Mouse (Mus musculus): ENCODE measurements around the gene Ccdc85b. TPM values are rescaled to one million over a fixed set of nuclear protein-coding genes. Genes with fewer than 3 reads are reported as not detected.
A peak's percentile ranks its signal among the peaks of the same experiment; 100 is the strongest.

Gene Ccdc85b
- total RNA-seq, 2 experiments from 2014 or later: 10.4 to 10.6 TPM

DNA sequence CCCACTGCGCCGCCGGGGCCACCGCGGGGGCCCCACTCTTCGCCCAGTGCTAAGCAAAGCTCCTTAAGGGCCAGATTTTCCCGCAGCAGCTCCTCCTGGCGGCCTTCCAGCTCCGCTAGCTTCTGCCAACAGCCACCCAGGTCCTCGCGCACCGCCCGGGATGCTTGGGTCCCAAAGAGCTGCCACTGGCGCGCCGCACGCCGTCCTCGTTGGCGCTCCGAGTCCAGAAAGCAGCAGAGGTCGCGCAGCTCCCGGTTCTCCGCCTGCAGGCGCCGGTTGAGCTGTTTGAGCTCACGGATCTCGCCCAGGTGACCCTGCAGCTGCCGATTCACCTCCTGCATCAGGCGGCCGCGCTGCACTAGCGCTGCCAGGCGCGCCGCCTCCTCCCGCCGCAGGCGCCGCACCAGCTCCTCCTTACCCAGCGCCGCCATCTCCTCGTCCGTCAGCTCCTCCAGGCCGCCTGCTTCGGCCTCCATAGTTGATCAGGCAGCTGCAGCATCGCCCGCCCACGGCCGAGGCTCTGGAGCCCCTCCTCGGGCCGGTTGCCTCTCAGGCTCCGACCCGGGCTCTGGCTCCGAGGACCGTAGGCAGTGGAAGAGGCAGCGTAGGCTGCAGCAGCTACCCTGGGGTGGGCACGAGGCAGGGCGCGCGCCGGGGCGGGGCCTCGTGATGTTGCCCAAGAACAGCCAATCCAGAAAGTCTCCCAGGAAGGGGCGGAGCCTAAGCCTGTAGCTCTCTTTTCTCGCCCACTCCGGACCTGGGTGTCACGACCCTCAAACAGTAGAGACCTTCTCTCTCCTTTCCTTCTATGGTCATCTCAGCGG is 560 bp downstream of the Ccdc85b start:
- DNase-seq (ENCODE audit: low spot score in 2 of 2): peak; percentile 81 to 89

DNA sequence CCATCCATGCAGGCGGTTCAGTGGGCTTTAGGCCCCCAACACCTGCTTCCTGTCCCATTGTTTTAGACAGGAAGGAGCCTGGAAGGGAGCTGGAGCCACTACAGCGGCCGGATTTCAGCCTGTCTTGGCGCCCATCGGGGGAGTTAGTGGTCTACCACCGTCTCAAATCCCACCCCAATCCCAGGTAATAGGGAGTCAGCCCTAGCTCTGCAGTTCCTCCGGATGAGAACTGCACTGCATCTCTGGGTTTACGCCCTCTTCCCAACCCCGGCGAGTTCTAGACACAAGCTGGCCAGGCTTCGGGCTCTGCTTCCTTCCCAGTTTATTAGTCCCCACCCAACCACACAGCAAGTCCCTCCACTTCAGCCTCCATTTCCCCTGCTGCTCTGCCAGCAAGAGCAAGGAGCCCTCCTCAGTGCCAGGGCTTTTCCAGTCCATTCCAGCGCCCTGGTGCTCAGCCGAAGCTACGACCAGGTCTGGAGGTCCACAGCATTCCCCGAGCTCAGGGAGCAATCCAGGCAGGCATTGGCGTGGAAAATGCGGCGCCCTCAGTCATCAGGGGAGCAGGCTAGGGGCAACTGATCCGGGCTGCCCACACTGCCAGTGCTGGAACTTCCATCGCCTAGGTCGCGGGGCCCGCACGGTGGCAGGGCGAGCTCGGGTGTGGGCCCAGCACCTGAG is 1.3 kb downstream of the Ccdc85b start:
- DNase-seq (ENCODE audit: low spot score in 2 of 2): no peak

DNA sequence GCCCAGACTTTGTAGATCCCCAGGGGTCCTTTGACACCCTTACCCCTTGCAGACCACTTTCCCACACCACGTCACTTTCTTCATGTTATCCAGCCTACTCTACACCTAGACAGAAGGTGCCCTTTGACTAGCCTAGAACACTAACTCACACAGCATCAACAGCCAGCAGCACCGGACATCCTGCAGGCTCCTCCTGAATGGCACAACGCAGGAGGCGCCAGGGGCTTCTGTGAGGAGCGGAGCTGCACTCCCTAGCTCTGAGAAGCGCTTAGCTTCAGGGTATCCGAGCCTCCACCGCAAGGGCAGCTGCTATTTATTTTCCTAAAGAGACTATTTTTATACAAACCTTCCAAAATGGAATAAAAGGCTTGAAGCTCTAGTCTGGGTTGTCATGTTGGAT is 2.1 kb downstream of the Ccdc85b start:
- no peak for DNase-seq (ENCODE audit: low spot score in 2 of 2)

DNA sequence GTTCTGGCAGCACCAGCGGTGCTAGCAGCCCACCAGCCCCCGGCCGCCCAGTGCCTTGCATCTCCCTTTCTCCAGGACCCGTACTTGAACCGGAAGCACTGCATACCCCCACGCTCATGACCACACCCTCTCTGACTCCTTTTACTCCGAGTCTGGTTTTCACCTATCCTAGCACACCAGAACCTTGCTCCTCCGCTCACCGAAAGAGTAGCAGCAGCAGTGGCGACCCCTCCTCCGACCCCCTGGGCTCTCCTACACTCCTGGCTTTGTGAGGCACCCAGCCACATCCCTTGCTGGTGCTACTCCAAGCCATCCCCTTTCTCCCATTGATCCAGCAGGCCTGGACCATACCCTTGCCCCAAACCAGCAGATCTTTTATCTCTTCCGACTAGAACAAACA is 2.7 kb downstream of the Ccdc85b start:
- no peak for DNase-seq (ENCODE audit: low spot score in 2 of 2)

DNA sequence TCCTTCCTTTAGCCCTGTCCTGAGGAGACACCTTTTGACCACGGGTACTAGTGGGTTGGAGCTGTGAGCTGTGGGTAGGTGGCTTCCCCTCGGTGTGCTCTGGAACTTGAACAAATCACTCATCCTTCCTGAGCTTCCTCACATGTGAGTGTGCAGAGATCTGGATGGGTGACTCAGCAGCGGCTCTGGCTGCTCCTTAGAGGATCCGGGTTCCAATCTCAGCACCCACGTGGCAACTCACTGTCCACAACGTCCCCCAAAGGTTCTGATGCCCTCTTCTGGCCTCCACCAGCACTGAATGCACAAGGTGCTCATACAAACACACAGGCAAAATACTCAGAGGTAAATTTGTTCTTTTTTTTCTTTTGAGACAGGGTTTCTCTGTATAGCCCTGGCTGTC is 5.9 kb downstream of the Ccdc85b start:
- DNase-seq (ENCODE audit: low spot score in 2 of 2): no peak

DNA sequence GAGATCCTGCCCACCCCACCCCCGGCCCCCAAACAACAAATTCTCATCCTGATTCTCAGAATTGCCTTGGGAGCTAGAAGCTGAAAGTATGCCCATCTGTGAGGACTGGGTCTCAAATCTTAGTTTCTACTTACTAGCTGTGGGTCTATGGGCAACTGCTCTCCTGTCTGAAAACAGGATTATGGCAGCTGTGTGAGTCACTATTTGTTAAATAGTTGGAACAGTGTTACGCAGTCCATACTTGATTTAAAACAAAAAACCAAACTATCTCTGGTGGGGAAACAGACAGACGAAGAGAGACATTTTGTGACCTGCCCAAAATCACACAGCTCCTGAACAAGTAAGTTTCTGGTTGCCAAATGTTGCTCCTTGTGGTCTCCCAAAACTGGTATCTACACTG is 8.0 kb downstream of the Ccdc85b start:
- DNase-seq (ENCODE audit: low spot score in 2 of 2): no peak

DNA sequence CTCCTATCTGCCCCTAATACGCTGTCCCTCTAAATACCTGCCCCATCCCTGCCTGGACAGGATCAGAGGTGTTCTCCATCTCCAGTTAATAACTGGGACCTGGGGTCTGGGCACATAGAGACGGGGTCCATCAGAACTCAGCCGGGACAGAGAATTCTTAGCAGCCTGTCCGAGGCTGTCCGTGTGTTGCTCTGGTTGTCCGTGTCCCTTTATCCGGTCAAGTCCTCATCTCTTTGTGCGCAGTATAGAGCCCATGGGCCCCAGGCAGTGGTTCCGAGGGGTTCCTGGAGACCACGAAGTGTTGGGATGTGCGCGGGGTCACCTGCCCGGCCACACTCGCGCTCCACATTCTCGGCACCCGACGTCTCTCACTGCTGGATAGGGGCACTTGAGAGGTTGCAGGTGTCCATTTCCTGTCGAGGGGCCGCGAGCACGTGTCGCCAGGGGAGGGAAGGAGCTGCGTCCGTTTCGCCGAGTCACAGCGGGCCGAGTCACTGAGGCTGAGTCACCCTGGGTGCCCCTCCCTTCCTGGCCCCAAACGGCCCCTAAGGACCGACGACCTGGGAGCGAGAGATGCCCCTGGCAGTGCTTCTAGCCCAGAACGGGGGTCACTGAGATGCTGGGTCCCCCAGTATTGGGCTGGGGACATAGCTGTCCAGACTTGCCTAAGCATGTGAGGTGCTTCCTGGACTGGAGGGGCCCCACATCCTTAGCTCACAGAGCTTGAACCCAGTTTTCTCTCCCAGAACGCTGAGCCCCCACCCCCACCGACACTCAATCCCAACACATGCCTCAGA is 9.1 kb downstream of the Ccdc85b start:
- no peak for DNase-seq (ENCODE audit: low spot score in 2 of 2)

DNA sequence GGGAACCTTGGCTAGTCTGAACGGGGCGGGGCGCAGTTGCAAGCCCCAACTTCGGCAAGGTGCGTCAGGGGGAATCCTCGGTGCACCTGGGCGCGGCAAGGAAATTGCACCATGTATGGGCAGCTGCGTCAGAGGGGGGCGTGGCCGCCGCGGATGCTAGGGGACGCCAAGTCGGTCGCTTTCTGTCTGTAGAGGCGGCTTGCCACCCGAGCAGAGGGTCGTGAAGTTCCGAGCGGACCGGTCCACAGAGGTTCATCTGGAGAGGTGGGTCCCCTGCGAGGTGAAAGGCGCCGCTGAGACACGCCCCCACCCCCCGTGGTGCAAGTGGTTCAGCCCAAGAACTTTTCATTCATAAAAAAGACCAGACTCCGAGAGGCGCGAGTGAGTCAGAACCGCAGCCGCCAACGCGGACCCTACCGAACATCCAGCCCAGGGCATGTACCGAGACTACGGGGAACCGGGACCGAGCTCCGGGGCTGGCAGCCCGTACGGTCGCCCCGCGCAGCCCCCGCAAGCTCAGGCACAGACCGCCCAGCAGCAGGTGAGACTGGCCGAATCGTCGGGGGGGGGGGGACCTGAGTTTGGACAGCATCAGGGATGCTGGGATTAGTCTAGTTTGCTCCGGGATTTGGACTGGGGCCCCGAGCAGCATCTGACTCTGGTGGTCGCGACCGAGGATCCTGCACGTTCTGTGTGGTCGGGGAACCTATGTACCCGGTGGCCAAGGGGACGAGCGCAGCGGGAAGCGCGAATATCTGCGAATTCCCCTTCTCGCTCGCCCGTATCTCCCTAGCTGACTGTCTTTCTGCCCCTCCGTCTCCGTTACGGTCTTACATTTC is 10.0 kb downstream of the Ccdc85b start, which contains the start of gene Fosl1:
TSS of gene Fosl1 (plus strand) at position 33 of the 839 bp plus-strand sequence.
- no peak for DNase-seq (ENCODE audit: low spot score in 2 of 2)

DNA sequence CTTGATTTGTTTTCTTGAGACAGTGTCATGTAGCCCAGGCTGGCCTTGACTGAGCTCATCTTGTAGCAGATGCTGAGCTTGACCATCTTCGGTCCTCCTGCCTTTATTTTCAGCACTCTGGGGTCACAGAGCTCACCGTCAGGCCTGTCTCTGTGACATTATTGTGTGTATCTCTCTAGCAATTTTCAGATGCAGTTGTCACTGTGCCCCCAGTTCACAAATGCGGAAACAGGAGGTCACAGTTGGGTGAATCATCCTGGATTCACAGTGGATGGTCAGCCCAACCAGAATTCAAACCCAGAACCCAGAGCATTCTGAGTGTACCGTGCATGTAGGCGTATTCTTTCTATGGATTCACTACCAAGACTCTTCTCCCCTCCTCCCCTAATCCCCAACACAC is 11.9 kb downstream of the Ccdc85b start:
- DNase-seq (ENCODE audit: low spot score in 2 of 2): no peak

DNA sequence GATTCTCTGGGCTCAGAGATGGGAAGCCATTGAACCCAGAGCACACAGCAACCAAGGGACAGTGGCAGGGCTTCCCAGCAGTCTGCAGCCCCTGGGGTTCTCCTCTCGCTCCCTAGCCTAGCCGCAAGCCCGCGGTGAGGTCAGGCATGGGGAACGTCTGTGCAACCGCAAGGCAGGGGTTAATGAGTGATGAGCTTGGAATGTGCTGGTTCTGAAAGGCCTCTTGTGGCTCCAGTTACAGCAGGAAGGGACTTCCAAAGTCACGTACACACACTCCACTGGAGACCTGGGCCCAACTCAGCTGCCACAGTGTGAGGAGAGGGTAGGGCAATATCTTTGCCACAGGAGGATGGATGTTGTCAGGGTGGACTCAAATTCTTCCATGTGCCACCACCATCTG is 12.7 kb downstream of the Ccdc85b start:
- DNase-seq (ENCODE audit: low spot score in 2 of 2): no peak

DNA sequence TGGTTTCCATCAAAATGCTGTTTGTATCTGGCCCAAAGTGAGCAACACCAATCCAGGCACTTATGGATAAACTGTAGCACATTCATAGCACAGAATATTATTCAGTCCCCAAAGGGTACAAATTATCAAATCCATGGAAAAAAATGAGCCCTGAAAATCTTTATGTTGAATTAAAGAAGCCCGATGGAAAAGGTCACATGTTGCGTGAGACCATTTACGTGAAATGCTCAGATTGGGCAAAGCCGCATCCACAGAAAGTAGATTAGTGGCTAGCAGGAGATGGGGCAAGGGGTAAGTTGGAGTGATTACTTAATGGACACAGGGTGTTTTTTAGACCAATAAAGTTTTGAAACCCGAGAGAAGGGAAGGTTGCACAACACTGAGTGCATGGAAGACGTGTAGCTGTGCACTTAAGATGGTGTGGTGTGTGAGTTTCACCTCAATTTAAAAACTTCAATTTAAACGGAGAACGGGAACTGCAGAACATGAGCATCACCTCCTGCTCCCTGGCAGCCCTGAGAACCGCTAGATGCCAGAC is 13.3 kb downstream of the Ccdc85b start:
- no peak for DNase-seq (ENCODE audit: low spot score in 2 of 2)

DNA sequence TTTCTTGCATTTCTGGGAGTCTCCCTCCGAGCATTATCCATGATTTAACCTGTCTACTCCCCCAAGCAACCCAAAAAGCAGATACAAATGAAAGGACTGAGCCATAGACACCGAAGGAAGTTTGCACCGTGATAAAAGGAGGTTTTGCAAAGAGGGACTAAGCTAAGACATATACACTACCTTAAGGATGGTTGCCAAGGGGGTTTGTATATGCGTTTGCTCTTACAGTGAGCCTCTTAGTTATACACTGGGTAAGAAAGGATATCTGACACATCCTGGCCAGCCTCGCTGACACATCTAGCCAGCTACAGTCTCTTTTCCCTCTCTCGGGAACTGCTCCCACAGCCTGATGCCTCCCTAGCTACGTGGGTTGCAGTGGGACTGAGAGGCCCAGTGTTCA is 23.7 kb downstream of the Ccdc85b start:
- DNase-seq (ENCODE audit: low spot score in 2 of 2): no peak

DNA sequence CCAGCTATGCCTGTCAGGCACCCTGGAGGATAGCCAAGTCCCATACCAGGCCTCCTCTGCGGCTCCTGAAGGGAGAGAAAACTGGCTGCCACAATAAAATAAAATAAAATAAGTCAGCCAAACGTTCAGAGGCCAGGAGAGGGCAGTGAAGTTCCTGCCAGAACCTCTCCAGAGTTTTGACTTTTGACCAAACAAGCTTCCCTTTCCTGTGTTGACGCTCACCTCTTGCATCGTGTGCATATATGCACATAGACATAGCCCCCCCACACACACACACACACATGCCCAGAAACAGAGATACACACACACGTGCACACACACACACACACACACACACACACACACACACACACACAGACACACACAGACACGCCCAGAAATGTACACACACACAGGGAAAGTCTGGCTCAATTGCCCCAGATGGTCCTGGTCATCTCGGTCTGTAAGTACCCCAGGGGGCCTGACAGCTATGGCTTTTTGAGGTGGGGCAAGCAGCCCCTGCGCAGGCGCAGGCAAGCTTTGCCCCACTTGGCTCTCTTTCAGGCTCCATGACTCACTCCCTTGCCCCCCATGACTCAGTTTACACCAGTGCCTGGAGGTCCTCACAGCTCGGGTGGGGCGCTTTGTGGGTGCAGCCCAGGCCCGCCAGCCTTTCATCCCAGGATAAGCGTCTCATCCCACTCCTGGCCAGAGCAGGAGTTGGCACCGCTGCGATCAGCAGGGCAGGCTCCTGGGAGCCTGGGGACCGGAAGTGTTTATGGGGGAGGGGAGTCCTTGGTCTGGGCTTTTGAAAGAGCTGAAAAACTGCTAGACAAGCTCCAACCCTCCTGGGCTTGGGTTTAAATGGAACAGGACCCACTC is 24.5 kb downstream of the Ccdc85b start:
- peak in 1 of 2 experiments; percentile 29 for DNase-seq (ENCODE audit: low spot score in 2 of 2)

DNA sequence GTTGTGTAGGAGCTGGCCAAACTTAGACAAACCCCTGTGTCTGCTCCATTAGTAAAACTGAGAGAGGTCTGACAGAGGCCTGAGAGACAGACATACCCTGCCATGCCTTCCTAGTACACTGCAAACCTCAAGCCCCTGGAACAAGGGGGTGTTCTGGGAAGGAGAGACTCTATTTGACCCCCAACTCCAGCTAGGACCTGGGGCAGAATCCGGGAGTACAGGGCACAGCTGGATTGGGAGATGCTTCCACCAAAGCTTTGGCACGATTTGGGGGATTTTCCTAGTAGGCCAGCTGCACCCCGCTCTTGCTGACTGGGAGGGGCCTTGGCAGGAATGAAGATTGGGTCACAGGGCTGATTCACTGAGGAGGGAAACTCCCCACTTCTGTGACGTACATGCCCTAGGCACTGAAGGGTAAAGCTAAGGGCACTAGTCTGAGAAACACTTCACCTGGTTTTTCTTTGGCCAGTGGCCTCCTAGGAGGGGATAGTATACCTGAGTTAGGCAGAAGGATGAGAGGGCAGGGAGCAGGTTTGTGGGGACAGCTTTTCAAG is 25.7 kb downstream of the Ccdc85b start:
- no peak for DNase-seq (ENCODE audit: low spot score in 2 of 2)

DNA sequence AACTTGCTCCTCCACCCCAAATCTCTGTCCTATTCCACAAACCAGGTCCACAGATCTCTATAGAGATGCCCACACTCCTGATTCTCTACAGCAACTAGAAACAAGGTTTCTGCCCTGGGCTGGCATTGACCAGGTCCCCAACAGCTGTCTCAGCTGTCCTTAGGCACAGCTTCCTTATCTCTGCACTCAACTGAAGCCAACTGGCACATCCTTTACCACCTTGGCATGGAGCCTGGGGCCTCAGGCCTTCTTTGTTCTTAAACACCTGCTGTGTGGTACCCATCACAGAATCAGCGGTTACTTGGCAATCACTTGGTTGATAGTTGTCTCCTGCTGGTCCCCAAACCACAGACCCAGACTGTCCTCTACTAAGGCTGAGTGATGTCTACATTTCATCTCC is 27.3 kb downstream of the Ccdc85b start:
- DNase-seq (ENCODE audit: low spot score in 2 of 2): no peak

DNA sequence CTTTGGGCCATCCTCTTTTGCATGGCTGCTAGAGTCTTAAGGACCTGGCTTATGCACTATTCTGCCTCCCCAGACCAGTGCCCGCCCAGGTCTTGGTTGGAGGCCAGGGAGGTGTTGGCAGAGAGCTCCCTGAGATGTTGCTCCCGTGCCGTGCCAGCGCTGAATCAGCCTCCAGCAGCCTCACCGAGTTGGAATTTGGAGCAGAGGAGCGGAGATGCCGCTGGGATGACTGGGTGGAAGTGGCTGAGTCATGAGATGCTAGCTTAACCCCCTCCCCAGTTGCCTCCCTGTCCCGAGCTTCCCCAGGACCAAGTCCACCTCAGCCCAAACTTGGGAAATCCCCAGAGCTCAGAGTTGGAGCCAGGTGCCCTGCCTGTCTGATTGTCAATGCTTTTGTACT is 27.9 kb downstream of the Ccdc85b start:
- peak in 1 of 2 experiments; percentile 43 for DNase-seq (ENCODE audit: low spot score in 2 of 2)

DNA sequence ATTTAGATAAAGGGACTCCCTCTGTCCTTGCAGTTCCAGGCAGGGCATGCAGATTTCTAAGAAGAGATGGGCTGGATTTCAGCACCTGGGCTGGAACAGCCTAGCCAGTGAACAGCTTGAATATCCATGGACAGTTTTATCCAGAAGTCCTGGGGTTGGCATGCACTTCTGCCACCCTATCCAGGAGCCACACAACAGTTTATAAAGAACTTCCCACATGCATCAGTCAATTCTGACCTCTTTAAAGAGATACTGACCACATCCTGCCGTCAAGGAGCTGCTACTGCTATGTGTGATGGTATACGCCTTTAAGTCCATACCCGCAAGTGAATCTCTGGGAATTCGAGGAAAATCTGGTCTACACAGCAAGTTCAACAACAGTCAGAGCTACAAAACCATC is 28.5 kb downstream of the Ccdc85b start:
- DNase-seq (ENCODE audit: low spot score in 2 of 2): no peak

DNA sequence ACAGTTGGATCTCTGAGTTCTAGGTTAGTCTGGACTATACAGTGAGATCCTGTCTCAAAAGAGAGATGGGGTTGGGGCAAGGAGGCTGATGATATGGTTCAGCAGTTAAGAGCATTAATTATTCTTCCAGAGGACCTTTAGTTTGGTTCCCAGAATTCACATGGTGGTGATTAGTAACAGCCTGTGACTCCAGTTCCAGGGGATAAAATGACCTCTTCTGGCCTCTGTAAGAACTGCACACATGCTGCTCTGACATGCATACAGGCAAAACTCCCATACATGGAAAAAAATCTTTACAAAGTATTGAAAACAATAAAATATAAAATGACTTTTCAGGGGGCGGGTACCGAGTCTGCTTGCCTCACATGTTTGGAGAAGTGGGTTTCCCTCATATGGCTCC is 29.6 kb downstream of the Ccdc85b start:
- DNase-seq (ENCODE audit: low spot score in 2 of 2): no peak

DNA sequence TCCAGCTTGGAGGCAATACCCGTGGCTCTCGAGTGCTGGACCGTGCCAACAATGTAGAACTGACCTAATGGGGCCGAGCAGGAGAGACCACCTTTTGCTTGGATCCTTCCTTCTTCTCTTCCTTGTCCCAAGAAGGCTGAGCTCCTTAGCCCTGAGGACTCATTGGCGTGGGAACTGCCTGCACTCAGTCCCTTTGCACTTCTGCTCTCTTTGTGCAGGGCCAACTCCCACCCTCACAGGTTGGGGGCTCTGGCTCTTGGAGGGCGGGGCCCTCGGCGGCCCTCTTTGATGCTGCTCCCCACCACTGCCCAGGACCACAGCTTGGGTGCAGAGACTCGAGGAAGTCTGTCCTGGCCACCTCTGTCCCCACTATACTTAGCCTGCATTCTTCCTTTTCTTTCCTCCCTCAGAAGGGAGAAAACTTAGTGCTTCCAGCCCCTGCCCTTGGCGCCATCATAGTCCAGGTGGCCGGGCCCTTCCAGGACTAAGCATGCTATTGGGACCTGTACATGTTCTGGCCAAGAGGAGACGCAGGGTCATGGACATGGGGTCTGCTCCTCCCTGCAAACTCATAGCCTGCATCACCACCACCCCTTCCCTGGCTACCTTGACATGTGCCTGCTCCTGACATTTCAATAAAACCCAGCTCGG is 30.9 kb downstream of the Ccdc85b start:
- no peak for DNase-seq (ENCODE audit: low spot score in 2 of 2)

Measured in adrenal gland, postnatal 4 days (tissue).